Mouse (Mus musculus): ENCODE results near the gene Polr3f.

Polr3f gene

DNA sequence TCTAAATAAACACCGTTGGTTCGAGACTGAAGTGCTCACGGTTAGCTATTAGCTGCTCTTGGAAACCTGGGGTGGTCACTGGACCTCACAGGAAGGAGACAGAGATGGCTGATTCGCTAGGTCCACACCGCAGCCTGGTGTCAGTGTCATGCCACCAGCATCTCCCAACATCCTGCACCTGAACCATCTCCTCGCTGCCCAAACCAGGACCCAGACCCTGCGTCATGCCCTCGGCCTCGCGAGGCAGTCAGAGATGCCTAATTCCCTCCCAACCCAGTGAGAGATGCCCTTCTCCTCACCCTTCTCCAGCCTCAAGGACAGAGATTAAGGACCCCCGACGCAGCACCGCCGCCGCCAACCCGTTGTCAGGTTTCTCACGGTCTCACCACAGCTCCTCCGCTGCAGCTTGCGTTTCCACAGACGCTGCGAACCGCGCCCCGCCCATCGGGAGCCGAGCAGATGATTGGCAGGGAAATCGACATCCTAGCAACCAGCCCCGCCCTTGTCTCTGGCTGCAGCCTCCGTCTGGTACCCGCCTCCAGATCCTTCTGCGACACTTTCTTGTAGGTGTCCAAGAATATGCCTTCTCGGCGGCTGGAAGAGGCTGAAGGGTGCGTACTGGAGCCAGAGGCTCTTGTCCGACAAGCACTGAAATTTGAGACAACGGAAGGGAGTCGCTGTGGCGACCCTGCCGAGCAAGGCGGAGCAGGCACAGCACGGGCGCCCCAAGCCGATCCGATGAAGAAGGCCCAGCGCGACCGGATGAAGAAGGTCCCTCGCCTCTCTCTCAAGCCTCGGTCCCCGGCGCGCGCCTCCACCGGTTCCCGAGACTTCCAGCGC is at the start of gene Polr3f, which contains the start of gene Dzank1:
TSS of gene Polr3f (plus strand) at position 738 of the 840 bp plus-strand sequence.
TSS of gene Dzank1 (minus strand) at position 434 of the 840 bp plus-strand sequence.
- in situ Hi-C loops (cut with MboI) = no loop called here

GRCm38 (mm10) chr2:144479421-144479820 is 48.1 kb upstream of the Polr3f start:
- in situ Hi-C loops (cut with MboI) = no loop called here

DNA sequence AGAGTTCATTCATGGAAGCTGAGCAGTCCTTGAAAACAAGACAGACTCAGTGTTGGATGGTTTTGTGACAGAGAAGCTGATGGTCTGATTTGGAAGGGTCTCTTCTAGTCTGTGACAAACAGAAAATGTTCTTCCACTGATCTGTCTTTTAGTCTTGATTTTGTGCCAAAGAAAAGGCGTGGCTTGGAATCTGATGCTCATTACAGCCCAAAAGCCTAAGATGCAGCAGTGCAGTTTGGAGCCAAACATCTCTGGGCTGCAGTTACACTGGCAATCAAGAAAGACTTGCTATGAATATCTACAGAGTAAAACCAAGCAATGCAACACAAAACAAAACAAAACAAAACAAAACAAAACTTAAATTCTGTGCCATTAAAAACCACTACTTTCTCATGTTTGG is 43.4 kb upstream of the Polr3f start:
- in situ Hi-C loops (cut with MboI) = no loop called here

GRCm38 (mm10) chr2:144485439-144485838 is 42.1 kb upstream of the Polr3f start:
- in situ Hi-C loops (cut with MboI) = no loop called here

DNA sequence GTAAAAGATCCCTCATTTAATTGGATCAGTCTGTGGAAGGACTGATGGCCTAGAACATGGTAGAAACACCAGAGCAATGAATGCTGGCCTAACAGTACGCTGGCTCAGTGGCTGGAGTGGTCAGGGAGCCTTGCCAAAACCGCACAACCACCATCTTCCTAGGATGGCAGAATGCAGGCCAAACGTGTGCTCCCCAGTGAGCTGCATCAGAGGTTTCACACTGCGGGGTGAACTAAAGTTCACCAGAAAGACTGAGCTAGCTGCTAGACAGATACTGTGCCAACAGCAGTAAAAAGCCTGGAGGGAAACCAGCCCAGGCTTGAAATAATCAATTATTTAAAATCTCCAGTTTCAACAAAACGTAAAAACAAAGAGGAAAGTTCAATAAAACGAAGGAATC is 40.0 kb upstream of the Polr3f start:
- in situ Hi-C loops (cut with MboI) = no loop called here

GRCm38 (mm10) chr2:144489342-144489741 is 38.2 kb upstream of the Polr3f start:
- in situ Hi-C loops (cut with MboI) = no loop called here

DNA sequence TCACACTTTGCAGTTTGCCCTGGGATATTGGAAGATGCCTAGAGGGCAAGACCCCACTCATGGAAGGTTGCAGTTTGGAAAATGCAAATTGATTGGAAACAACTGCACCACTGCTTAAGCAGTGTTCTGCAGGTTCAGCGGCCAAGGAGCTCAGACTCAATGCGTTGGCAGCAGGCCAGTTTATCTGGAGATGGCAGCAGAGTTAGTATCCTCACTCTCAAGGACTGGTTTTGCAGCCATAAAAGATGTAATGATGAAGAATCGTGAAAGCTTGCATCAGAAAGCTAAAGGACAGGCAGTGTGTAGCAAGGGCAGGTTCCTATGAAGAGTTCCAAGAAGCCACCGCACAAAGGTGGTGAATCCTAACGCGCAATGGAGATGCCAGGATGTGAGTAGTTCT is 25.4 kb upstream of the Polr3f start:
- in situ Hi-C loops (cut with MboI) = no loop called here

DNA sequence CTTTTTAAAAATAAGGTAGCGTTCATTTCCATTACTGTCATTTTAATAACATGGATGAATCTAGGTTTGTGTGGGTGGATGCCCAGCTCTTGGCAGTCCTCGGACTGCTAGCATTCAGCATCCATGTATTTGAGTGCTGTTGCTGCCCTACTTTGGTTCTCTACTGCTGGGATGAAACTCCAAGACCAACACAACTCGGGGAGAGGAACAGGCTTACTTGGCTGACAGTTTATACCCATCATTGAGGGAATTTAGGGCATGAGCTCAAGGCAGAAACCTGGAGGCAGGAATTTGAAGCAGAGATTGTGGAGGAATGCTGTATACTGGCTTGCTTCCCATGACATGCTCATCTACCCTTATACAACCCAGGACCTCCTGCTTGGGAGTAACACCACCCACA is 12.9 kb upstream of the Polr3f start:
- in situ Hi-C loops (cut with MboI) = no loop called here

GRCm38 (mm10) chr2:144519772-144520171 is 7.7 kb upstream of the Polr3f start:
- in situ Hi-C loops (cut with MboI) = no loop called here

- in situ Hi-C loops (cut with MboI) = no loop called here
These were observed 1.7 kb upstream of the Polr3f start for GRCm38 (mm10) chr2:144525856-144526255.

GRCm38 (mm10) chr2:144527821-144528174 is 280 bp downstream of the Polr3f start:
- in situ Hi-C loops (cut with MboI) = no loop called here

DNA sequence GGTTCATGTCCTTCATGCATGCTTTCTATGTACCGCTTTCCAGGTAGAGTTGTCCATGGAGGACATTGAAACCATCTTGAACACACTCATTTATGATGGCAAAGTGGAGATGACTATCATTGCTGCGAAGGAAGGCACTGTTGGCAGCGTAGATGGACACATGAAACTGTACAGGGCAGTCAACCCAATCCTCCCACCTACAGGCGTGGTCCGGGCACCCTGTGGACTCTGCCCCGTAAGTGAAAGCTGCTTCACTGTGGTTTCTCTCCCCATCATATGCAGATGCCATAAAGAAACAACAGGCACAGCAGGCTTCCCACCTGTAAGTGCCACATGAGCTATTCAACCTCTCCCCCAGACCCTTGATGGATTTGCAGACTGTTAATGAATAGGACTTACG is 9.6 kb downstream of the Polr3f start:
- in situ Hi-C loops (cut with MboI) = no loop called here

- in situ Hi-C loops (cut with MboI) = no loop called here
These were observed 13.7 kb downstream of the Polr3f start for GRCm38 (mm10) chr2:144541246-144541645.

DNA sequence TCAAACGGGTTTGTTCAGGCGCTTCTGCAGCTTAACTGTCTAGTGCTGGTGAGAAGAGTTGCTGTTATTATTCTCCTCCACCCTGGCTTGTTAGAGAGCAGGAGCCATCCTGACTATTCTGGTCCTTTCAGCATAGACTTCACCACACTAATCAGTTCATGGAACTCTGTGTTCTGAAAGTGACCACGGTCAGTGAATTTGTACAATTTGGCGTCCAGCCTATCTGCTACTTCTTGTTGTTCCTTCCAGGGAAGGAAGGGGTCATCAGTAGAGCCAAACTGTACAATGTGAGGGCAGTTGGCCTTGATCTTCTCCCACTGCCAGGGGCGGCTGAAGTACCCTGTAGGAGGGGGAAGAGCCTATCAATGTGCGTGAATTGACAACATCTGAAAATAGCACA is 16.2 kb downstream of the Polr3f start:
- in situ Hi-C loops (cut with MboI) = no loop called here

DNA sequence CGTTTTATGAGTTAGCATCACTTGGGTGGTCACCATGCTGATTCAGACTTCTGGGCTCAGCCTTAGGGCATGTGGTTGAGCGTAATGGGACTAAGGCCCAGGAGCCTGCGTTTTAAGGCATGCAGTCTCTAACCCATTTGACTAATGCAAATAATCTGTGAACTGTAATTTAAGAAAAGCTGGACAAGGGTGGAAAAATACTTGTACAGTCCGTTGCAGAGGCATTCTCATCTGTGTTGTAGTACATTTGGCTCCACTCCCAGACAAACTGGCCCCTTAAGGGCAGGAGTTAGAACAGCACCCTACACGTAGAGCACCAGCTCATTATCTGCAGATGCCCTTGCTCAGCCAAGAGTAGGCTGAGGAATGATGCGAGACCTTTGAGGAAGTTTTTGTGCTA is 17.1 kb downstream of the Polr3f start:
- in situ Hi-C loops (cut with MboI) = no loop called here

- in situ Hi-C loops (cut with MboI) = no loop called here
These were observed 17.5 kb downstream of the Polr3f start for GRCm38 (mm10) chr2:144545061-144545460.

- in situ Hi-C loops (cut with MboI) = no loop called here
These were observed 18.0 kb downstream of the Polr3f start for GRCm38 (mm10) chr2:144545481-144545880.

- in situ Hi-C loops (cut with MboI) = no loop called here
These were observed 20.0 kb downstream of the Polr3f start for GRCm38 (mm10) chr2:144547559-144547958.

DNA sequence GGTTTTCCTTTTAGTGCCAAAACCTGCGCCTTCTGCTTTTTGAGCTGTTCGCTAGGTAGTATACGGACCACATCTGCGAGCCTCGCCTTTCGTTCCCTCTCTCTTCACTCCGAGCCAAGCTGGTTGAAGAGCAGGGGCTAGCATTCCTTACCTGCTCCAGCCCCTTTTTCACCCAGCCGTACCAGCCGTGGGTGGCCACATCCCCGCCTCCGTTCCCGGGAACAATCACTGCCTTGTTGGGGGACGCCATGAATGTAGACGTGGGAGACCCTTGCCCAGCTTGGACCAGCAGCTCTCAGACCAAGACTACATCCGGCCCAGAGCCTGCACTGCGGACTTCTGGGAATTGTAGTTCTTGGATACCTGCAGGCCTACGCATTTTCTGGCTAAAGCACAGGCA is 23.0 kb downstream of the Polr3f start, which contains the start of gene Rbbp9:
TSS of gene Rbbp9 (minus strand) at position 341 of the 400 bp plus-strand sequence.
- in situ Hi-C loops (cut with MboI) = no loop called here

- in situ Hi-C loops (cut with MboI) = no loop called here
These were observed 26.4 kb downstream of the Polr3f start for GRCm38 (mm10) chr2:144553905-144554304.

DNA sequence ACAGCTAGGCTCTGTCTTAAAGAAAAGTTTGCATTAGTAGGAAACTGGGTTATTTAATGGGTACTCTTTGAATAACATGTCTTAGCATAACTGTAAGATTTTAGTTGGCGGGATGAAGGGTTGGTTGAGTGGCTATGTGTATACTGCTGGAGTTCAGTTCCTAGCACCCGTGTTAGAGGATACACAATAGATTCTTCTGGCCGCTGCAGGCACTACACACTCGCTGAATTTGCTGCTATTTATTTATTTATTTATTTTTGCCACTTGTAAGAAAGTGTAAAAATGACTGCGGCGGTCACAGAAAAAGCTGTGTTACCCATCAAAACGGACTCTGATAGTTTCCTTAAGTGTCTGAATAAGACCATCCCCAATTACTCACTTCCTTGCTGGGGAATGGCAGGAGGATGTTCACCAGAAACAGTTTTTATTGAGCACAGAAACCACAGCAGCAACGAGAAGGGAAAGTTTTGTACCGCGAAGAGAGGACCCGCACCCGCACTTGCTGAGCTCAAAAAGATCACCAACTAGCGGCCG is 27.8 kb downstream of the Polr3f start:
- in situ Hi-C loops (cut with MboI) = no loop called here

GRCm38 (mm10) chr2:144555820-144556552 is 28.5 kb downstream of the Polr3f start, which contains the start of gene Sec23b:
Gene Sec23b (plus strand): TSS chr2:144556229.
- in situ Hi-C loops (cut with MboI) = no loop called here

DNA sequence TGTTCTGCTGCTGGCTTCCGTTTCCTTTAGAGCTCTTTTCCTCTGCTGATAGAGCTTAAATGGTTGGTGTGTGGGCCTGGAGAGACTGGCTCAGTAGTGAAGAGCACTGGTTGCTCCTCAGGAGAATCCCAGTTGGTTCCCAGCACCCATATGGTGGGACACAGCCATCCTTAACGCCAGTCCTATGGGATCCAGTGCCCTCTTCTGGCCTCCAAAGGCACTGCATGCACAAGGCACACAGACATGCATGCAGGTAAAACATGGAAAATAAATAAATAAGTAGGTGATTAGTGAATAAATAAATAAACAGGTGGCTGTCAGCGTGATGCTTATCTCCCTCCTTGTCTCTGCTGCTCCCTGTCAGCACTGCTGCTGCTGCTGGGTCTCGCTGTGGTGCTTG is 61.2 kb downstream of the Polr3f start:
- in situ Hi-C loops (cut with MboI) = no loop called here

Data from mature B cell (primary cell).